Mouse (Mus musculus) left cerebral cortex, adult 18-20 months (tissue): ENCODE measurements around the gene Map4k1. TPM values are rescaled to one million over a fixed set of nuclear protein-coding genes. Genes with fewer than 3 reads are reported as not detected.
"Not testable (repeated sequence)": the region's sequence is repeated elsewhere in the genome, so short reads cannot be mapped to it uniquely, and the experiment has no call there.

Experiments used
- DNase-seq, 2 experiments: peaks; one replicate each; pipeline ENCODE4 v3.0.0; 2021 to 2022; ENCODE audit warnings: low spot score in 2 of 2, mixed read lengths in 1 of 2
- total RNA-seq, 2 experiments: library from RNA; stranded (reverse); gene quantifications; 2 replicates each; pipeline ENCODE4 v1.2.3; 2021

Gene Map4k1
- total RNA-seq, 2 experiments from 2014 or later = 1.0 to 1.7 TPM

GRCm38 (mm10) chr7:28954773-28955172 is 27.1 kb upstream of the Map4k1 start:
- DNase-seq = no peak

GRCm38 (mm10) chr7:28955295-28955897 is 26.5 kb upstream of the Map4k1 start:
- no peak for DNase-seq

- no peak for DNase-seq
These were observed 25.6 kb upstream of the Map4k1 start for GRCm38 (mm10) chr7:28956270-28956669.

- no peak for DNase-seq
These were observed 24.6 kb upstream of the Map4k1 start for GRCm38 (mm10) chr7:28957286-28957685.

- no peak for DNase-seq
These were observed 23.7 kb upstream of the Map4k1 start for GRCm38 (mm10) chr7:28957997-28958725.

GRCm38 (mm10) chr7:28958770-28959169 is 23.1 kb upstream of the Map4k1 start:
- DNase-seq = no peak

GRCm38 (mm10) chr7:28959505-28960045 is 22.3 kb upstream of the Map4k1 start:
- no peak for DNase-seq

GRCm38 (mm10) chr7:28960354-28961046 is 21.4 kb upstream of the Map4k1 start:
- peak; percentile 39 to 47 for DNase-seq

GRCm38 (mm10) chr7:28961584-28961926 is 20.3 kb upstream of the Map4k1 start:
- no peak for DNase-seq

GRCm38 (mm10) chr7:28961927-28962670 is 19.8 kb upstream of the Map4k1 start, which contains the start of gene Actn4:
Gene Actn4, minus strand, starts transcription at chr7:28962340.
- DNase-seq = peak; percentile 99

- DNase-seq = no peak
These were observed 18.4 kb upstream of the Map4k1 start for GRCm38 (mm10) chr7:28963399-28963923.

GRCm38 (mm10) chr7:28965346-28965840 is 16.5 kb upstream of the Map4k1 start:
- DNase-seq = no peak

GRCm38 (mm10) chr7:28966181-28966580 is 15.7 kb upstream of the Map4k1 start:
- DNase-seq = no peak

- no peak for DNase-seq
These were observed 14.9 kb upstream of the Map4k1 start for GRCm38 (mm10) chr7:28966751-28967505.

GRCm38 (mm10) chr7:28968120-28968519 is 13.7 kb upstream of the Map4k1 start:
- DNase-seq = not testable (repeated sequence)

GRCm38 (mm10) chr7:28969271-28969670 is 12.6 kb upstream of the Map4k1 start:
- DNase-seq = no peak

GRCm38 (mm10) chr7:28969672-28970394 is 12.0 kb upstream of the Map4k1 start:
- DNase-seq = no peak

- no peak for DNase-seq
These were observed 10.8 kb upstream of the Map4k1 start for GRCm38 (mm10) chr7:28971029-28971428.

GRCm38 (mm10) chr7:28971770-28972269 is 10.0 kb upstream of the Map4k1 start:
- no peak for DNase-seq
